Mouse (Mus musculus) adrenal gland (tissue): Measurements from ENCODE around the gene Prss21.
"Not testable (repeated sequence)": the region's sequence is repeated elsewhere in the genome, so short reads cannot be mapped to it uniquely, and the experiment has no call there.

Experiments used
- intact Hi-C: fragments of 180-260 bp; cut with DNase I; formaldehyde crosslinking; loops from one replicate; pipeline ENCODE4 v1.15.1; 2025
- microRNA-seq, 2 experiments: library from miRNA; unstranded; fragments of <30 nt; microRNA quantifications; one replicate each; pipeline ENCODE4; 2019

Gene Prss21

GRCm38 (mm10) chr17:23857913-23858312 is 9.9 kb upstream of the Prss21 start:
- intact Hi-C loops = no loop called here

- intact Hi-C loops = no loop called here
Observed at GRCm38 (mm10) chr17:23862926-23863325, 4.9 kb upstream of the Prss21 start.

GRCm38 (mm10) chr17:23868513-23868912 is 657 bp downstream of the Prss21 start:
- intact Hi-C loops = no loop called here

- intact Hi-C loops = loop anchor here (2.0 kb wide), 1 partner anchor 87 kb away; no protein-coding TSS in a partner anchor
Observed at GRCm38 (mm10) chr17:23873884-23874856, 6.3 kb downstream of the Prss21 start.

GRCm38 (mm10) chr17:23876741-23877140 is 8.9 kb downstream of the Prss21 start:
- intact Hi-C loops = no loop called here

GRCm38 (mm10) chr17:23877166-23877565 is 9.3 kb downstream of the Prss21 start:
- intact Hi-C loops = no loop called here

- intact Hi-C loops = not testable (repeated sequence)
Observed at GRCm38 (mm10) chr17:23880576-23880975, 12.7 kb downstream of the Prss21 start, which contains the start of the genes Dcpp1 and Dcpp2. Gene Dcpp1 (plus strand): TSS chr17:23880876. Gene Dcpp2 (plus strand): TSS chr17:23880880.

GRCm38 (mm10) chr17:23917158-23917557 is 49.3 kb downstream of the Prss21 start, which contains the start of gene Dcpp3:
Gene Dcpp3 (plus strand): TSS chr17:23917458.
- intact Hi-C loops = not testable (repeated sequence)

Small RNA genes within 50 kb of the gene (microRNA-seq; reads per million reads assigned to microRNA genes)
- gene Mir5125 = 0.34 to 1.7 reads per million in 2 experiments
